Mouse (Mus musculus) MEL (cell line): Measurements from ENCODE around the gene Cep131. TPM values are rescaled to one million over a fixed set of nuclear protein-coding genes. Genes with fewer than 3 reads are reported as not detected.

ENCODE experiments used
- DNase-seq: peaks from one replicate; pipeline ENCODE4 v3.0.0; 2011; ENCODE audit warnings: low read depth, low spot score
- H3K27ac ChIP-seq: 2 replicates; pipeline ENCODE4 v1.5.1; 2012; ENCODE audit warnings: low read depth, mild to moderate bottlenecking, control low read depth, low read length, moderate library complexity; ENCODE audit not compliant: control insufficient read depth
- H3K27me3 ChIP-seq, 2 experiments: fragments of 150-350 bp in 1 of 2; sonication (generic) in 1 of 2; 2 replicates each; pipeline ENCODE4 v1.6.1; 2012; ENCODE audit warnings: low read length in 2 of 2, mild to moderate bottlenecking in 2 of 2, improper control_type of control experiment in 1 of 2, moderate library complexity in 1 of 2; ENCODE audit not compliant: insufficient read depth in 2 of 2, control insufficient read depth in 1 of 2
- H3K36me3 ChIP-seq, 2 experiments: 2 replicates each; pipeline ENCODE4 v1.6.1; 2012 to 2014; ENCODE audit warnings: low read length in 2 of 2, improper control_type of control experiment in 1 of 2, inconsistent platforms in 1 of 2, mild to moderate bottlenecking in 1 of 2; ENCODE audit not compliant: insufficient read depth in 2 of 2, control insufficient read depth in 1 of 2
- H3K4me1 ChIP-seq, 2 experiments: fragments of 150-350 bp in 1 of 2; sonication (generic) in 1 of 2; 2 replicates each; pipeline ENCODE4 v1.6.1; 2012; ENCODE audit warnings: low read length in 2 of 2, improper control_type of control experiment in 1 of 2, mild to moderate bottlenecking in 1 of 2; ENCODE audit not compliant: insufficient read depth in 2 of 2, control insufficient read depth in 1 of 2
- H3K4me3 ChIP-seq, 2 experiments: fragments of 150-350 bp in 1 of 2; sonication (generic) in 1 of 2; 2 replicates each; pipeline ENCODE4 v1.5.1; 2012; ENCODE audit warnings: low read depth in 2 of 2, low read length in 2 of 2, mild to moderate bottlenecking in 2 of 2, moderate library complexity in 2 of 2, control low read depth in 1 of 2, improper control_type of control experiment in 1 of 2; ENCODE audit not compliant: control insufficient read depth in 1 of 2, insufficient read depth in 1 of 2
- H3K79me2 ChIP-seq: 2 replicates; pipeline ENCODE4 v1.6.1; 2012; ENCODE audit warnings: mild to moderate bottlenecking, low read length, moderate library complexity; ENCODE audit not compliant: control insufficient read depth, poor library complexity, insufficient read depth
- H3K9ac ChIP-seq: 2 replicates; pipeline ENCODE4 v1.6.1; 2012; ENCODE audit warnings: low read depth, mild to moderate bottlenecking, control low read depth, low read length, moderate library complexity; ENCODE audit not compliant: control insufficient read depth, poor library complexity, severe bottlenecking
- H3K9me3 ChIP-seq: fragments of 150-350 bp; sonication (generic); replicated peaks from 2 replicates; pipeline ENCODE4 v1.6.1; 2012; ENCODE audit warnings: mild to moderate bottlenecking, low read length, improper control_type of control experiment, moderate library complexity; ENCODE audit not compliant: insufficient read depth
- BHLHE40 ChIP-seq: IDR thresholded peaks from 2 replicates; pipeline ENCODE4 v1.6.1; 2012; ENCODE audit warnings: low read depth, mild to moderate bottlenecking, inconsistent platforms, low read length, improper control_type of control experiment, borderline replicate concordance
- CHD1 ChIP-seq: IDR thresholded peaks from 2 replicates; pipeline ENCODE4 v1.6.1; 2012; ENCODE audit warnings: low read depth, mild to moderate bottlenecking, inconsistent platforms, low read length, improper control_type of control experiment
- E2F4 ChIP-seq: IDR thresholded peaks from 2 replicates; pipeline ENCODE4 v1.6.1; 2011; ENCODE audit warnings: low read depth, low read length, improper control_type of control experiment, borderline replicate concordance
- ETS1 ChIP-seq: IDR thresholded peaks from 2 replicates; pipeline ENCODE4 v1.6.1; 2012; ENCODE audit warnings: low read depth, mild to moderate bottlenecking, inconsistent platforms, low read length, improper control_type of control experiment, moderate library complexity
- HCFC1 ChIP-seq: IDR thresholded peaks from 2 replicates; pipeline ENCODE4 v1.6.1; 2012; ENCODE audit warnings: low read depth, mild to moderate bottlenecking, inconsistent platforms, low read length, improper control_type of control experiment, moderate library complexity
- KAT2A ChIP-seq: conservative IDR thresholded peaks from 2 replicates; pipeline ENCODE4 v1.6.1; 2012; ENCODE audit warnings: low read depth, low read length, improper control_type of control experiment, inconsistent platforms
- MAFK ChIP-seq: IDR thresholded peaks from 2 replicates; pipeline ENCODE4 v1.6.1; 2011; ENCODE audit warnings: low read depth, mild to moderate bottlenecking, low read length, improper control_type of control experiment, borderline replicate concordance
- MAX ChIP-seq: IDR thresholded peaks from 2 replicates; pipeline ENCODE4 v1.6.1; 2011; ENCODE audit warnings: low read length, improper control_type of control experiment
- MEF2A ChIP-seq: IDR thresholded peaks from 2 replicates; pipeline ENCODE4 v1.6.1; 2014; ENCODE audit warnings: low read depth, mild to moderate bottlenecking, inconsistent platforms, low read length, improper control_type of control experiment; ENCODE audit not compliant: poor library complexity, insufficient replicate concordance, severe bottlenecking; ENCODE audit errors: extremely low read depth
- MXI1 ChIP-seq: IDR thresholded peaks from 2 replicates; pipeline ENCODE4 v1.6.1; 2011; ENCODE audit warnings: mild to moderate bottlenecking, low read depth, low read length, improper control_type of control experiment
- NELFE ChIP-seq: IDR thresholded peaks from 2 replicates; pipeline ENCODE4 v1.6.1; 2011; ENCODE audit warnings: low read depth, low read length, improper control_type of control experiment
- POLR2AphosphoS2 ChIP-seq: IDR thresholded peaks from 2 replicates; pipeline ENCODE4 v1.6.1; 2011; ENCODE audit warnings: low read length, improper control_type of control experiment
- POLR2AphosphoS5 ChIP-seq: IDR thresholded peaks from 2 replicates; pipeline ENCODE4 v1.6.1; 2012; ENCODE audit warnings: low read depth, borderline replicate concordance, mild to moderate bottlenecking, inconsistent platforms, low read length, moderate library complexity, mixed read lengths
- TAL1 ChIP-seq: IDR thresholded peaks from 2 replicates; pipeline ENCODE4 v1.6.1; 2012; ENCODE audit warnings: mild to moderate bottlenecking, inconsistent platforms, low read length, moderate library complexity, mixed read lengths
- TBP ChIP-seq: IDR thresholded peaks from 2 replicates; pipeline ENCODE4 v1.8.0; 2011; ENCODE audit warnings: low read depth, low read length, improper control_type of control experiment
- TCF12 ChIP-seq: IDR thresholded peaks from 2 replicates; pipeline ENCODE4 v1.6.1; 2014; ENCODE audit warnings: low read depth, mild to moderate bottlenecking, inconsistent platforms, low read length, improper control_type of control experiment, moderate library complexity
- UBTF ChIP-seq: IDR thresholded peaks from 2 replicates; pipeline ENCODE4 v1.6.1; 2012; ENCODE audit warnings: low read depth, mild to moderate bottlenecking, inconsistent platforms, low read length, improper control_type of control experiment, moderate library complexity, borderline replicate concordance; ENCODE audit not compliant: insufficient read depth
- USF2 ChIP-seq, 2 experiments: IDR thresholded peaks; 2 replicates each; pipeline ENCODE4 v1.6.1; 2011 to 2012; ENCODE audit warnings: improper control_type of control experiment in 2 of 2, low read length in 2 of 2, borderline replicate concordance in 1 of 2, inconsistent platforms in 1 of 2, low read depth in 1 of 2, mild to moderate bottlenecking in 1 of 2; ENCODE audit not compliant: insufficient read depth in 1 of 2
- ZKSCAN1 ChIP-seq: IDR thresholded peaks from 2 replicates; pipeline ENCODE4 v1.6.1; 2012; ENCODE audit warnings: low read depth, mild to moderate bottlenecking, inconsistent platforms, low read length, improper control_type of control experiment, moderate library complexity
- ZNF384 ChIP-seq: IDR thresholded peaks from 2 replicates; pipeline ENCODE4 v1.6.1; 2012; ENCODE audit warnings: low read depth, mild to moderate bottlenecking, inconsistent platforms, low read length, improper control_type of control experiment
- polyA plus RNA-seq, 2 experiments: library from polyadenylated mRNA; stranded (reverse) in 1 of 2; unstranded in 1 of 2; fragments of >175 nt in 1 of 2; fragments of >200 nt in 1 of 2; gene quantifications; 2 replicates each; pipeline versions ENCODE4 v1.2.1 to v1.2.4; 2012; ENCODE audit warnings: low replicate concordance in 2 of 2, low read depth in 1 of 2; ENCODE audit not compliant: insufficient read length in 2 of 2, insufficient read depth in 1 of 2, missing spikeins in 1 of 2
- total RNA-seq: library from RNA; depleted of rRNA; stranded (reverse); fragments of 300-350 nt; gene quantifications from 2 replicates; pipeline ENCODE4 v1.2.3, GENCODE M21; 2012

Cep131 gene
- total and polyA plus RNA-seq, 3 experiments = 21.6 to 26.6 TPM; not detected in 1

- Histone ChIP-seq H3K36me3 (no peaks in the 10 kb centered on the region), H3K9me3 (no peaks in the 10 kb centered on the region), H3K4me1 (no peaks in the 10 kb centered on the region), H3K27ac (no peak overlapping the region), H3K79me2 (no peaks in the 10 kb centered on the region), H3K4me3 (peak overlapping the region in 1 of 2 experiments; percentile 4; a peak in 1 of 4 replicates), H3K9ac (no peak overlapping the region), H3K27me3 (no peaks in the 10 kb centered on the region; a peak in 1 of 4 replicates)
- DNase-seq = peak; percentile 34
- TF ChIP-seq USF2 (IDR thresholded peaks at IDR 0.05; ENCODE audit: borderline replicate concordance in 1 of 2, insufficient read depth in 1 of 2, low read depth in 1 of 2, low read length in 2 of 2) = no peak
- TF ChIP-seq TCF12 = no peak
- no peak for TF ChIP-seq TAL1
- no peak for TF ChIP-seq KAT2A
- TF ChIP-seq MXI1 = no peak
- no peak for TF ChIP-seq POLR2AphosphoS5
- no peak for TF ChIP-seq UBTF
- TF ChIP-seq E2F4 = no peak
- TF ChIP-seq BHLHE40 = no peak
- no peak for TF ChIP-seq MAX
- TF ChIP-seq POLR2AphosphoS2 = no peak
- no peak for TF ChIP-seq ETS1
- no peak for TF ChIP-seq HCFC1
- TF ChIP-seq CHD1 = no peak
- TF ChIP-seq TBP = no peak
- TF ChIP-seq ZNF384 = no peak
- no peak for TF ChIP-seq NELFE
- TF ChIP-seq ZKSCAN1 = no peak
- TF ChIP-seq MAFK = no peak
- TF ChIP-seq MEF2A = no peak
- TF ChIP-seq, all 39 proteins: peak for 0
Observed at GRCm38 (mm10) chr11:120042141-120042838, 44.3 kb downstream of the Cep131 start.
